Mouse (Mus musculus) liver, embryonic 14.5 days (tissue): ENCODE measurements at regions not wholly inside any gene's neighbourhood (a gene's known extent, or its start where the extent isn't known, plus 50 kb on each side); places are given as distances from the start of the nearest gene placed in this dataset.

Source experiments
- ATAC-seq: fragments of 200-750 bp; cut with Nextera tagmentation; 2 replicates; pipeline ENCODE4 v1.8.0; 2017; ENCODE audit warnings: moderate number of reproducible peaks, mild to moderate bottlenecking, moderate library complexity; ENCODE audit not compliant: insufficient read depth
- DNase-seq, 3 experiments: peaks; one replicate each; pipeline ENCODE4 v3.0.0-alpha.2; 2012 to 2013; ENCODE audit warnings: low read depth in 3 of 3, low spot score in 3 of 3
- H3K27ac ChIP-seq: fragments of 300-500 bp; sonication (generic); 2 replicates; pipeline ENCODE4 v1.5.1; 2014; ENCODE audit warnings: moderate library complexity, mild to moderate bottlenecking, control low read depth, inconsistent platforms
- H3K27me3 ChIP-seq: fragments of 300-500 bp; sonication (generic); 2 replicates; pipeline ENCODE4 v1.6.1; 2014; ENCODE audit warnings: mild to moderate bottlenecking, low read length, moderate library complexity; ENCODE audit not compliant: control insufficient read depth, insufficient read depth
- H3K36me3 ChIP-seq: fragments of 300-500 bp; sonication (generic); replicated peaks from 2 replicates; pipeline ENCODE4 v1.6.1; 2014; ENCODE audit warnings: low read depth; ENCODE audit not compliant: control insufficient read depth, insufficient read depth
- H3K4me1 ChIP-seq, 2 experiments: fragments of 200-500 bp in 1 of 2; fragments of 300-500 bp in 1 of 2; sonication (generic) in 1 of 2; replicated peaks; 2 replicates each; pipeline ENCODE4 v1.6.1; 2012 to 2014; ENCODE audit warnings: antibody characterized with exemption in 1 of 2, inconsistent platforms in 1 of 2, low read length in 1 of 2; ENCODE audit not compliant: control insufficient read depth in 2 of 2, insufficient read depth in 2 of 2
- H3K4me2 ChIP-seq: fragments of 300-500 bp; sonication (generic); 2 replicates; pipeline ENCODE4 v1.6.1; 2014; ENCODE audit warnings: low read depth, mild to moderate bottlenecking, control low read depth, moderate library complexity
- H3K4me3 ChIP-seq, 2 experiments: fragments of 200-500 bp in 1 of 2; fragments of 300-500 bp in 1 of 2; sonication (generic) in 1 of 2; 2 replicates each; pipeline ENCODE4 v1.5.1; 2012 to 2014; ENCODE audit warnings: low read depth in 2 of 2, low read length in 2 of 2, mild to moderate bottlenecking in 2 of 2, control low read depth in 1 of 2, inconsistent platforms in 1 of 2, moderate library complexity in 1 of 2; ENCODE audit not compliant: insufficient read depth in 1 of 2
- H3K9ac ChIP-seq: fragments of 300-500 bp; sonication (generic); replicated peaks from 2 replicates; pipeline ENCODE4 v1.6.1; 2014; ENCODE audit warnings: mild to moderate bottlenecking, control low read depth, moderate library complexity
- H3K9me3 ChIP-seq: fragments of 300-500 bp; sonication (generic); 2 replicates; pipeline ENCODE4 v1.6.1; 2016; ENCODE audit warnings: low read length, mixed read lengths; ENCODE audit not compliant: control insufficient read depth
- CTCF ChIP-seq: IDR thresholded peaks from 2 replicates; pipeline ENCODE4 v1.5.1; 2016; ENCODE audit warnings: antibody characterized with exemption, low read depth, control low read depth
- EP300 ChIP-seq: IDR thresholded peaks from 2 replicates; pipeline ENCODE4 v1.6.1; 2016; ENCODE audit warnings: antibody characterized with exemption, low read depth
- WGBS: fragments of 180-500 bp; shearing (Covaris S2); extraction: QIAGEN DNeasy Blood & Tissue Kit; methylation state at CpG from one replicate; pipeline ENCODE4 v1.1.7; 2014; ENCODE audit not compliant: insufficient replicate concordance; 5-methylcytosine and 5-hydroxymethylcytosine counted together

DNA sequence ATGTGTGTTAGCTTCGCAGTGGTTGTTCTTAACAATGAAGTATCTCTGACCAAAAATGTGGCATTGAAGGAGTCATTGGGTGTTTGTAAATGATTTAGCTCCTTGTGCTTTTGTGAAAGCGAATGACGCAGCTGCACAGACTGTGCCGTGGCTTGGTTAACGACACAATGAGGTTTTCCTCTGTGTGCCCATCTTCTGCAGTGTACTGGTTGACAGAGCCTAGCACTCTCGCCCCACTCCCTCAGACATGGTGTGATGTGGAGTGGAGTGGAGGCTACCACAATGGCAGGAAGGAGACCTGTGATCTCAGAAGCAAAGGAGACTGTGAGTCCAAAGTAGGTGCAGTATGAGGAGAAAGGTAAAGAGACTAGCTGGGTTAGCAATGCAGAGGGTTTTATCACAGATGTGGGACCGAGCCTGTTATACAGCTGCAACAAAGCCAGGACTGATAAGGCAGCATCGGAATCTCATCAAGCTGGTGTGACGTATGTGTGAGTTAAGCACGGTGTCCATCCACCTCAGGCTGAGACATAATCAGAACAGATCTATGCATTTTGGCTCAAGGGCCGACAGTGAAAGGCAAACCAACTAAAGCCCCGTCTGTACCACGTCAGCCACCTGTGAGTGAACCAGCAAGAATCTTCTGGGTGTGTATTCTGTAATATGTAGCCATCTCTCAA, 596.5 kb upstream of the Stxbp6 start:
- no peaks in the 10 kb centered on the region for H3K9me3 ChIP-seq
- H3K36me3 ChIP-seq = no peaks in the 10 kb centered on the region
- no peak for TF ChIP-seq CTCF
- TF ChIP-seq EP300 = no peak
- 56% methylated on average over 13 of the region's 13 CpGs for WGBS
- ATAC-seq (no peak), DNase-seq (no peak)
- no peak overlapping the region for H3K4me3 ChIP-seq
- H3K9ac ChIP-seq = no peak overlapping the region
- H3K4me2 ChIP-seq = no peak overlapping the region
- H3K27ac ChIP-seq = no peak overlapping the region
- H3K4me1 ChIP-seq = no peaks in the 10 kb centered on the region
- H3K27me3 ChIP-seq = no peaks in the 10 kb centered on the region

DNA sequence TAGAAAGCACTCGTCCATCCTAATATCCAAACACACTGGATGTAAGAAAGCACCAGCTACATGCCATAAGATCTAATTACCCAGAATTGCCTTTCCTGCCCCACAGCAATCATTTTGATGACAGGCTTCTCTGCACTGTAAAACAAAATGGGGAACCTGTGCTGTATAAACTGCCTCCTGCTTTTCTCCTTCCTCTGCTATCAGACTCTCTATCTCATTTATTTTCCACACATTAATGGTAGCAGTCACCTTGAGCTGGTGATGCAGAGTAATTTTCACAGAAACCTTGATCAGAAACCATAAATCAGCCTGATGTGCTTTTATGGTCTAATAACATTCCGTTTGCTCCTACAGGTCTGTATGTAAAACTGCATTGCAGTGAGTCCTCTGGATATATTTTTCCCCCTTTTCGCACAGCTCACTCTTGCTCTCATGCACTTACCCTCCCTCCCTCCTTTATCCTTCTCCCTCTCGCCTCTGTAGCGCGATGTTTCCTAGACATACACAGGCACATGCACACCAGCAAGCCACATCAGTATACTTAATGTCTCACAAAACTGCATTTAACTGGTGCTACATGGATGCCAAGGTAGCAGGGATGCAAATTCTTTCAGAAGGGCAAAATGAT, 595.9 kb upstream of the Stxbp6 start:
- DNase-seq = no peak
- TF ChIP-seq EP300 (no peak), CTCF (no peak)
- no peak overlapping the region for H3K9ac ChIP-seq
- H3K4me3 ChIP-seq = no peak overlapping the region
- H3K36me3 ChIP-seq = no peaks in the 10 kb centered on the region
- no peaks in the 10 kb centered on the region for H3K9me3 ChIP-seq
- no peak overlapping the region for H3K4me2 ChIP-seq
- no peaks in the 10 kb centered on the region for H3K4me1 ChIP-seq
- no peak for ATAC-seq
- 66% methylated on average over 6 of the region's 6 CpGs for WGBS
- no peaks in the 10 kb centered on the region for H3K27me3 ChIP-seq
- H3K27ac ChIP-seq = no peak overlapping the region

DNA sequence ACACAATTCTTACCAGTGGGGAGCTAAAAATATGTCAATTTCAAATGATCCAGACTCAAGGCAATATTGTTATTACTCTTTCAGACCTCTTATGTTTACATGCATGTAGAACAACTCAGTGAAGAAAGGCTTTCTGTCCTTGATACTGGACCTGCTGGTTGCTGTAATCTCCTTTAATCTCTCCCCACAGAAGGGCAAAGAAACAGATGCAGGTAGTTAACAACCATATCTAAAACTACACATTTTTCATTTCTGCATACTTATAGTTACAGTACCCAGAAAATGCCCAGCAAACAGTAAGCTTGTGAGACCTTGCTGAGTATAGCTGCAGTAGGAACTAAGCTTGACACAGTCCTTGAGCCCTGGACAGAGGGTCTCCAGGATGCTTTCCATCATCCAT, 585.1 kb upstream of the Stxbp6 start:
- H3K4me3 ChIP-seq = no peak overlapping the region
- H3K4me2 ChIP-seq = no peak overlapping the region
- no peak overlapping the region for H3K9ac ChIP-seq
- no peak overlapping the region for H3K27ac ChIP-seq
- no peak for ATAC-seq
- no peaks in the 10 kb centered on the region for H3K36me3 ChIP-seq
- TF ChIP-seq CTCF (no peak), EP300 (no peak)
- H3K9me3 ChIP-seq = no peaks in the 10 kb centered on the region
- H3K4me1 ChIP-seq = no peaks in the 10 kb centered on the region
- no peaks in the 10 kb centered on the region for H3K27me3 ChIP-seq
- DNase-seq = no peak

DNA sequence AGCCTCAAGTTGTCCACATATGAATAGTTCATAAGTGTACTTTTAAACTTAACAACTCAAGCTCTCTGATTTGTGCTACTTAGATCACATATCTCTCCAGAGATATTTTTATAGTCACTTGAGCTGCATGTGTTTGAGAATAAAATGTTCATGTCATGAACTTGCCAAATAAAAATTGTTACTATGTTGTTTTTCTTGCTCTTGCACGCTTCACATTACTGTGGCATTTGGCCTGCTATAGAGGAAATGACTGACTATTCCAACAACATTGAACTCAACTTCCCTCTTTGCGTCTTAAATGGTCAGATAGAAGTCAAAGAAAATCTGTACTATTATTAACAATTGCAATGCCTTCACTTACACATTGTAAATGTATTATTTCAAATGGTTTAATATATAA, 582.1 kb upstream of the Stxbp6 start:
- no peak for ATAC-seq
- Histone ChIP-seq H3K4me3 (no peak overlapping the region), H3K27ac (no peak overlapping the region), H3K27me3 (no peaks in the 10 kb centered on the region), H3K4me1 (no peaks in the 10 kb centered on the region), H3K36me3 (no peaks in the 10 kb centered on the region), H3K4me2 (no peak overlapping the region), H3K9me3 (no peaks in the 10 kb centered on the region), H3K9ac (no peak overlapping the region)
- TF ChIP-seq EP300 = no peak
- TF ChIP-seq CTCF = no peak
- WGBS = 44% methylated on average over 2 of the region's 2 CpGs
- no peak for DNase-seq

DNA sequence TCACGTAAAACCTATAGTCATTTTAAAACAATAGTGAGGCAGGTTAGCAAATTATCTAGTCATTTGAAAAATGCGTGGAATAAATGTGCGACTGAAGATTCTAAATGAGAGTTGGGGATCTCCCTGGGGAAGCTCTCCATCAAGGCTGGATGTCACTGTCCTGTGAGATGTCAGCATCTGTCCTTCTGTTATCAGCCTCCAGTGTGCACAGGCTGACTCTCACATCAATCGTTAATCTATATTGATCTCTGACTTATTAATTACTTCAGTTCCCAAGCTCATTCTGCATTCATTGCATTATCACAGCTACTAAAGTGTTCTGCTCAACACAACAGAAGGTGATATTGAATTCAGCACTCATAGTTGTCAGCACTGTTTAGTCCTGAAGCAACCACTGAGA, 574.1 kb upstream of the Stxbp6 start:
- no peak overlapping the region for H3K4me3 ChIP-seq
- H3K9ac ChIP-seq = no peak overlapping the region
- DNase-seq (no peak), ATAC-seq (no peak)
- H3K4me1 ChIP-seq = no peaks in the 10 kb centered on the region
- no peak overlapping the region for H3K27ac ChIP-seq
- 67% methylated on average over 4 of the region's 4 CpGs for WGBS
- no peaks in the 10 kb centered on the region for H3K36me3 ChIP-seq
- no peak overlapping the region for H3K4me2 ChIP-seq
- no peaks in the 10 kb centered on the region for H3K9me3 ChIP-seq
- TF ChIP-seq CTCF = no peak
- TF ChIP-seq EP300 = no peak
- no peaks in the 10 kb centered on the region for H3K27me3 ChIP-seq
